Mouse (Mus musculus): Measurements from ENCODE around the gene Lbhd2. TPM values are rescaled to one million over a fixed set of nuclear protein-coding genes. Genes with fewer than 3 reads are reported as not detected.

The Lbhd2 gene
- total RNA-seq, 1 experiment: 0.36 TPM

- Histone ChIP-seq H3K9me3 (ENCODE audit: control insufficient read depth, insufficient read depth, low read depth, low read length) (no peaks in the 10 kb centered on the region), H3K9ac (ENCODE audit: insufficient read depth, low read depth, low read length, poor library complexity, severe bottlenecking) (no peak overlapping the region), H3K27ac (ENCODE audit: insufficient read depth, low read depth, low read length, poor library complexity, severe bottlenecking) (no peak overlapping the region), H3K36me3 (ENCODE audit: control insufficient read depth, insufficient read depth, low read length, poor library complexity, severe bottlenecking) (no peaks in the 10 kb centered on the region), H3K4me1 (ENCODE audit: control insufficient read depth in 2 of 2, insufficient read depth in 2 of 2, low read length in 2 of 2, poor library complexity in 1 of 2) (peaks cover 0 to 8% of the 10 kb centered on the region in 2 experiments; a peak in 1 of 4 replicates), H3K4me3 (ENCODE audit: insufficient read depth in 1 of 2, low read depth in 1 of 2, low read length in 2 of 2, poor library complexity in 1 of 2, severe bottlenecking in 1 of 2) (no peak overlapping the region)
- in situ Hi-C loops (cut with MboI; ENCODE audit: low sequenced_read_pairs in 2 of 2, unreplicated experiment in 2 of 2): no loop called here
- TF ChIP-seq ZNF384 (IDR thresholded peaks at IDR 0.05; ENCODE audit: low read depth, low read length) (no peak), CHD2 (IDR thresholded peaks at IDR 0.05; ENCODE audit: low read depth, low read length) (no peak), ZC3H11A (IDR thresholded peaks at IDR 0.05; ENCODE audit: borderline replicate concordance, low read depth, low read length) (no peak), MAFK (IDR thresholded peaks at IDR 0.05; ENCODE audit: insufficient read depth, low read depth, low read length) (no peak), HCFC1 (IDR thresholded peaks at IDR 0.05; ENCODE audit: borderline replicate concordance, insufficient read depth, low read length) (no peak)
- DNase-seq (ENCODE audit: low read depth, low spot score): no peak
Measured at GRCm38 (mm10) chr12:111451561-111451960, 45.0 kb downstream of the Lbhd2 start.

GRCm38 (mm10) chr12:111454021-111454420, 47.4 kb downstream of the Lbhd2 start:
- Histone ChIP-seq H3K4me3 (ENCODE audit: insufficient read depth in 1 of 2, low read depth in 1 of 2, low read length in 2 of 2, poor library complexity in 1 of 2, severe bottlenecking in 1 of 2) (no peak overlapping the region), H3K4me1 (ENCODE audit: control insufficient read depth in 2 of 2, insufficient read depth in 2 of 2, low read length in 2 of 2, poor library complexity in 1 of 2) (peaks cover 0 to 7% of the 10 kb centered on the region in 2 experiments; a peak in 1 of 4 replicates), H3K27ac (ENCODE audit: insufficient read depth, low read depth, low read length, poor library complexity, severe bottlenecking) (no peak overlapping the region), H3K9me3 (ENCODE audit: control insufficient read depth, insufficient read depth, low read depth, low read length) (no peaks in the 10 kb centered on the region), H3K9ac (ENCODE audit: insufficient read depth, low read depth, low read length, poor library complexity, severe bottlenecking) (no peak overlapping the region), H3K36me3 (ENCODE audit: control insufficient read depth, insufficient read depth, low read length, poor library complexity, severe bottlenecking) (no peaks in the 10 kb centered on the region; the same call in 1 of the 2 replicates)
- DNase-seq (ENCODE audit: low read depth, low spot score): no peak
- TF ChIP-seq MAFK (IDR thresholded peaks at IDR 0.05; ENCODE audit: insufficient read depth, low read depth, low read length) (no peak), CHD2 (IDR thresholded peaks at IDR 0.05; ENCODE audit: low read depth, low read length) (no peak), HCFC1 (IDR thresholded peaks at IDR 0.05; ENCODE audit: borderline replicate concordance, insufficient read depth, low read length) (no peak), ZC3H11A (IDR thresholded peaks at IDR 0.05; ENCODE audit: borderline replicate concordance, low read depth, low read length) (no peak), ZNF384 (IDR thresholded peaks at IDR 0.05; ENCODE audit: low read depth, low read length) (no peak)
- in situ Hi-C loops (cut with MboI; ENCODE audit: low sequenced_read_pairs in 2 of 2, unreplicated experiment in 2 of 2): no loop called here

GRCm38 (mm10) chr12:111454543-111455280, 48.1 kb downstream of the Lbhd2 start:
- in situ Hi-C loops (cut with MboI; ENCODE audit: low sequenced_read_pairs in 2 of 2, unreplicated experiment in 2 of 2): no loop called here
- Histone ChIP-seq H3K27ac (ENCODE audit: insufficient read depth, low read depth, low read length, poor library complexity, severe bottlenecking) (no peak overlapping the region), H3K4me1 (ENCODE audit: control insufficient read depth in 2 of 2, insufficient read depth in 2 of 2, low read length in 2 of 2, poor library complexity in 1 of 2) (peaks cover 0 to 7% of the 10 kb centered on the region in 2 experiments; a peak in 1 of 4 replicates), H3K9ac (ENCODE audit: insufficient read depth, low read depth, low read length, poor library complexity, severe bottlenecking) (no peak overlapping the region), H3K9me3 (ENCODE audit: control insufficient read depth, insufficient read depth, low read depth, low read length) (no peaks in the 10 kb centered on the region), H3K36me3 (ENCODE audit: control insufficient read depth, insufficient read depth, low read length, poor library complexity, severe bottlenecking) (no peaks in the 10 kb centered on the region; the same call in 1 of the 2 replicates), H3K4me3 (ENCODE audit: insufficient read depth in 1 of 2, low read depth in 1 of 2, low read length in 2 of 2, poor library complexity in 1 of 2, severe bottlenecking in 1 of 2) (no peak overlapping the region)
- no peak for DNase-seq (ENCODE audit: low read depth, low spot score)
- TF ChIP-seq CHD2 (IDR thresholded peaks at IDR 0.05; ENCODE audit: low read depth, low read length) (no peak), HCFC1 (IDR thresholded peaks at IDR 0.05; ENCODE audit: borderline replicate concordance, insufficient read depth, low read length) (no peak), ZC3H11A (IDR thresholded peaks at IDR 0.05; ENCODE audit: borderline replicate concordance, low read depth, low read length) (no peak), MAFK (IDR thresholded peaks at IDR 0.05; ENCODE audit: insufficient read depth, low read depth, low read length) (no peak), ZNF384 (IDR thresholded peaks at IDR 0.05; ENCODE audit: low read depth, low read length) (no peak)

- no peaks in the 10 kb centered on the region for H3K9me3 ChIP-seq (ENCODE audit: control insufficient read depth, insufficient read depth, low read depth, low read length)
- H3K4me1 ChIP-seq (ENCODE audit: control insufficient read depth in 2 of 2, insufficient read depth in 2 of 2, low read length in 2 of 2, poor library complexity in 1 of 2): peaks cover 0 to 4% of the 10 kb centered on the region in 2 experiments; a peak in 1 of 4 replicates
- DNase-seq (ENCODE audit: low read depth, low spot score): no peak
- H3K4me3 ChIP-seq (ENCODE audit: insufficient read depth in 1 of 2, low read depth in 1 of 2, low read length in 2 of 2, poor library complexity in 1 of 2, severe bottlenecking in 1 of 2): no peak overlapping the region
- H3K36me3 ChIP-seq (ENCODE audit: control insufficient read depth, insufficient read depth, low read length, poor library complexity, severe bottlenecking): no peaks in the 10 kb centered on the region; the same call in 1 of the 2 replicates
- TF ChIP-seq HCFC1 (IDR thresholded peaks at IDR 0.05; ENCODE audit: borderline replicate concordance, insufficient read depth, low read length) (no peak), MAFK (IDR thresholded peaks at IDR 0.05; ENCODE audit: insufficient read depth, low read depth, low read length) (no peak), ZNF384 (IDR thresholded peaks at IDR 0.05; ENCODE audit: low read depth, low read length) (no peak), CHD2 (IDR thresholded peaks at IDR 0.05; ENCODE audit: low read depth, low read length) (no peak), ZC3H11A (IDR thresholded peaks at IDR 0.05; ENCODE audit: borderline replicate concordance, low read depth, low read length) (no peak)
- in situ Hi-C loops (cut with MboI; ENCODE audit: low sequenced_read_pairs in 2 of 2, unreplicated experiment in 2 of 2): no loop called here
- H3K27ac ChIP-seq (ENCODE audit: insufficient read depth, low read depth, low read length, poor library complexity, severe bottlenecking): no peak overlapping the region
- H3K9ac ChIP-seq (ENCODE audit: insufficient read depth, low read depth, low read length, poor library complexity, severe bottlenecking): no peak overlapping the region
Measured at GRCm38 (mm10) chr12:111455311-111455846, 48.8 kb downstream of the Lbhd2 start.

All from ES-E14 (cell line).